Mouse (Mus musculus): ENCODE data around the gene Psen2. TPM values are rescaled to one million over a fixed set of nuclear protein-coding genes. Genes with fewer than 3 reads are reported as not detected.

The Psen2 gene
- 14.0 and 17.3 TPM in 2 replicates for total RNA-seq (2015)
- total RNA-seq (2017) = 13.6 and 18.9 TPM in 2 replicates

GRCm38 (mm10) chr1:180263364-180263997, at the start of gene Psen2:
Gene Psen2, minus strand, starts transcription at chr1:180263438.
- ATAC-seq (ENCODE audit: poor library complexity, severe bottlenecking) = peak; percentile 78

GRCm38 (mm10) chr1:180312792-180313311, 49.6 kb upstream of the Psen2 start:
- ATAC-seq (ENCODE audit: poor library complexity, severe bottlenecking) = no peak

- no peak for ATAC-seq (ENCODE audit: poor library complexity, severe bottlenecking)
Measured at GRCm38 (mm10) chr1:180312286-180312685, 49.0 kb upstream of the Psen2 start.

GRCm38 (mm10) chr1:180308897-180309296, 45.7 kb upstream of the Psen2 start:
- ATAC-seq (ENCODE audit: poor library complexity, severe bottlenecking) = no peak

DNA sequence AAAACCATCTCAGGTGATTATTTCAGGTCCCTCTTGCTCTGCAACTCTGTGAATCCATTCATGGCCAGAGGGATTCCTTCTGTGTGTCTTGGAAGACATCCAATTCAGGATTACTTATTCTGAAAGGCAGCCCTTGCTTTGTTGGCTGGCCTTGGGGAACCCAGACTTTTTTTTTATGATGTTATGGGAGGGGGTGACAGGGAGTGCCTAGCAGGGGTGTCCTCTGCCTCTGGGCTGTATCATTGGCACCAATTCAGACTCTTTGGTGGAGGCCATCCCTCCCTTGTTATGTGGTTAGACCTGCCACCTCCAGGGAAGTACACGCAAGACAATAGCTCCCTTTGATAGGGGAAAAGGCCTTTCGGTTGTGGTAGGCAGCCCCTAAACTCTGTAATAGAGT, 44.4 kb upstream of the Psen2 start:
- no peak for ATAC-seq (ENCODE audit: poor library complexity, severe bottlenecking)

- ATAC-seq (ENCODE audit: poor library complexity, severe bottlenecking) = no peak
Measured at GRCm38 (mm10) chr1:180306889-180307288, 43.7 kb upstream of the Psen2 start.

GRCm38 (mm10) chr1:180303600-180303999, 40.4 kb upstream of the Psen2 start:
- ATAC-seq (ENCODE audit: poor library complexity, severe bottlenecking) = no peak

DNA sequence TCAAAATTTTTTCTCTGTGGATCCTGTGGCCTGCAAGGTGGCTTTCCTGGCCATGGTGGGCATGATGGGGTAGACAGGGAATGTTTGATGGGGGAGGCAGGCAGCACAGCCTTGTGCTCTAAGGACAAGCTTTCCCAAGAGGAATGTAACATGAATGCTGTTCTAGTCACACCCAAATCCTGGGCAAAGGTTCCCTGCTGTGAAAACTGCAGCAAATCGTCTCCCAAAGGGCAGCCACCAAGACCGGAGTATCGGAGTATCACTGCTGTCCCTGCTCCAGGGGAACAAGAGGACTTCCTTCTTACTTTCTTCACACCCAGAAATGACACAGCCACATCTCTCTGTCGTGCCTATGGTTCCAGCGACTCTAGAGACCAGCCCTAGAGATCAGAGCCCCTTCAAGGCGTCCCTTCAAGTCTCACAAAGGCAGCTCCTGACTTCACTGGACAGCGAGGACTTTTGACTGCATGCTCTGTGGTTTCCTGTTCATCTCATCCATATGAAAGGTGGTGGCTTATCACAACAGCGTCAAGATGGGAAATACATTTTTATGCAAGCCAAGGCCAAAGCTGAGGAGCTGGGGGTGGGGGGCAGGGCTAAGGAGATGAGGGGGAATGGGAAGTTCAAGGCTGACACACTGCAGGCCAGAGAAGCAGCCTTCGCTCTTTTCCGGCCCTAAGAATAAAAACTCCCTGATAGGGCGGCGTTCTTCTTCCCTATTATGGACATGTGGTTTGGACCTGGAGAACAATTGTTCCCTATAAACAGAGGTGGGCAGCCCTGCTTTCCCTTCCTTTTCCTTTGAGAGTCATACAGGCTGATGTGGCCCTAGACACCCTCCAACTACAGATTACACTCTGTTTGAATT, 39.2 kb upstream of the Psen2 start:
- ATAC-seq (ENCODE audit: poor library complexity, severe bottlenecking) = peak; percentile 56

GRCm38 (mm10) chr1:180300997-180301396, 37.8 kb upstream of the Psen2 start:
- no peak for ATAC-seq (ENCODE audit: poor library complexity, severe bottlenecking)

DNA sequence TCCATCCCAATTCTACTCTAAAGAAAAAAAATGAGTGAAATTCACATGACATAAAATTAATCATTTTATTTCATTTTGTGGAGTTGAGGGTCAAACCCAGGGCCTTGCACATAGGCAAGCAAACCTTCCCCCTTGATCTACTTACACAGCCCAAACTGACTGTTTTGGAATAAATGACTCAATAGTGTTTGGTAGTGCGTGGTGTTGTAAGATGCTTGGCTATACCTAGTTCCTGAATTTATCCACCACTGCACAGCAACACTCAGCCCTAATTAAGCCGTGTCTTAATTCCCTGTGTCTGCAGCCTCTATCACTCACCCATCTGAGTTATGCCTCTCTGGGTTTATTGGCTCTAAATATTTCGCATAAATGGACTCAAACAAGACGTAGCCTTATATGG, 37.1 kb upstream of the Psen2 start:
- peak; percentile 79 for ATAC-seq (ENCODE audit: poor library complexity, severe bottlenecking)

GRCm38 (mm10) chr1:180299697-180300096, 36.5 kb upstream of the Psen2 start:
- ATAC-seq (ENCODE audit: poor library complexity, severe bottlenecking) = no peak

DNA sequence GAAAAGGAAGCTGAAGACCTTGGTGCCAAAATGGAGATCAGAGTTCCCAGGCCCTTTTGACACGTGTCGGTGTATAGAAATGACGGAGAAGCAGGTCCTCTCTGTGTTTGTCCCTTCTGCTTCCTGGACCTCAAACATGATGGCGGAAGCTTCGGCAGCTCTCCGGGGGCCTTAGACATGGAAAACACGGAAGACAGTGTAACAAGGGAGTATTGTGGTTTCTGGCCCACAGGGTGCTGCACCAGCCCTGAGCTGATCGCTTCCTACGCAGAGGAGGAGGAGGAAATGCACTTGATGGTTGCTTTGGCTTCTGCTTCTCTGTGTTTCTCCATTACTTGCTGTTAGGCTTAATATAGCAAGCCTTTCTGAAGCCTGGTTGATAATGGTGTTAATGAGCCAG, 32.9 kb upstream of the Psen2 start:
- ATAC-seq (ENCODE audit: poor library complexity, severe bottlenecking) = peak; percentile 75

- no peak for ATAC-seq (ENCODE audit: poor library complexity, severe bottlenecking)
Measured at GRCm38 (mm10) chr1:180290358-180290757, 27.1 kb upstream of the Psen2 start.

DNA sequence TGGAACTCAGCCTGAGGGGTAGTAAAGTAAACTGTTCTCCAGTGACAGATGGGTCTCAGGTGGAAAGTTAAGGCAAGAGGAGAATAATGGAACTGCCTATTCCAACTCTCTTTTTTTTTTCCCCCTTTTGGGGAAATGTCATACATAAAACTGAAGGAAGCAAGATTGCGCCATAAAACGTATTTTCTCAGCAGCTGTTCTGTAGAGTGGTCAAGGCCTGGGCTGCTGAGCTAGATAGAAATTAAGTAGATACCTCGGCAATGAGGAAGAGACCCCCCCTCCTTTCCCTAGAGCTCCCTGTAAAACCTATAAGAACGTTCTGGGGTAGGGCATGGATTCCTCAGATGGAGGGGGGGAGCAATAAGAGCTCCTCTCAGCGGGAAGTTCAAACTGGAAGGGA, 26.6 kb upstream of the Psen2 start:
- peak; percentile 32 for ATAC-seq (ENCODE audit: poor library complexity, severe bottlenecking)

GRCm38 (mm10) chr1:180288872-180289468, 25.7 kb upstream of the Psen2 start:
- peak; percentile 78 for ATAC-seq (ENCODE audit: poor library complexity, severe bottlenecking)

GRCm38 (mm10) chr1:180288227-180288626, 25.0 kb upstream of the Psen2 start:
- ATAC-seq (ENCODE audit: poor library complexity, severe bottlenecking) = no peak

GRCm38 (mm10) chr1:180286081-180286831, 23.0 kb upstream of the Psen2 start:
- no peak for ATAC-seq (ENCODE audit: poor library complexity, severe bottlenecking)

DNA sequence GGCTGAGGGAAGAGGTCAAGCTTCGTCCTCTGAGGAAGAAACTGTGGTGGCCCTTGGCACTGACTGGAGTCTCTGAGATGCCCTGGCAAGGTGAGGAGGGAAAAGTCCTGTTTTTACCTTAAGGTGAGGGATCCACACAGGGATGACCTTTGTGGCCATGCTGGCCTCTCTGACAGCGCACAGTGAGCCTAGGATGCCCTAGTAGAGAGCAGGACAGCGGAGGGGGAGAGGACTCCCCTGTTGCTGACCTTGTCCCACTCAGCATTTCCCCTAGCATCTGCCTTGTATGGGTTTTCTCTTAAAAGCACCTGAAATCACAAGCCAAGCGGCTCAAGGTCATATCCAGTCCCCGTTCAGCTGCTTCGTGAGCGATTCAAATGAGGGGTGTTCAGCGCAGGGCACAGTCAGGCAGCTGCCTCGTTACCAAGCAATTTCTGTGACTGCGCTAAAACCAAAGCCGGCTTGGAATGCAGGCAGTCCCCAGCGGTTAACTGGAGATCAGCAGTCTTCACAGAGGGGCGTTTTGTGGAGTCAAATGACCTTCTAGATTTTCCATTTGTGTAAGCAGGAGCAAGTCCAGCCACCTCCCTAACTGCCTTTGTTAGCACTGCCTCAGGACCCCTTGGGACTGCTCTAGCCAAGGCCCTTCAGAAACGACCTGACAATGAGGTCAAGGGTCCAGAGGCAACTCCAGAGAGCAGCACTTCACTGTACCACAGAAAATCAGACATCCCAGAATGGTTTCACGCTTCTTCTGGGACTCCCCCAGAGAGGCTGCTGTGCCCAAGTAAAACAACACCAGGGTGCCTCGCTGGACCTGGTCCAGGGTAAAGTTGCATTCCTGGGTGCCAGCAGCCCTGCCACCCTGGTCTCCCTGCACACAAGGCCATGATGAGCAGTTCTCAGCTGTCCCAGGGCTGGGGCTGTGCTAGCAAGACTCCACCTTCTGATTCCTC, 20.9 kb upstream of the Psen2 start:
- ATAC-seq (ENCODE audit: poor library complexity, severe bottlenecking) = no peak

DNA sequence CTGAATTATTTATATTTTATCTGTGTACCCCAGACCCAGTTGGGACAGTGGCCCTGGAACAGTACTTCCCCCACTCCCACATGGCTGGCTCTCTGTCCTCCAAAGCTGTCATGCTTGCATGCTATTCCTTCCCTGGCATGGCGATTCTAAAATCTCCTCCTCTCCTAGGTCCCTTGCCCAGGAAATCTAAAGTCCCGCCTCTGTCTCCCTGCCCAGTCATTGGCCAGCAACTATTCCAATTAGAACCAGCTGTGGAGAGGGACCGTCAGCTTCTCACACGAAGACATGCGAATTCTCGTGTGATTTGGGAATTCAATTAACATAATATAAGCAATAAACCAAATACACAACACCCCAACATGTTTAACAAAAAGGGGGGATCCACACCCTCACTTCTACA, 19.3 kb upstream of the Psen2 start:
- ATAC-seq (ENCODE audit: poor library complexity, severe bottlenecking) = no peak

GRCm38 (mm10) chr1:180279648-180280047, 16.4 kb upstream of the Psen2 start:
- ATAC-seq (ENCODE audit: poor library complexity, severe bottlenecking) = peak; percentile 93
